In the genomic region with DNA sequence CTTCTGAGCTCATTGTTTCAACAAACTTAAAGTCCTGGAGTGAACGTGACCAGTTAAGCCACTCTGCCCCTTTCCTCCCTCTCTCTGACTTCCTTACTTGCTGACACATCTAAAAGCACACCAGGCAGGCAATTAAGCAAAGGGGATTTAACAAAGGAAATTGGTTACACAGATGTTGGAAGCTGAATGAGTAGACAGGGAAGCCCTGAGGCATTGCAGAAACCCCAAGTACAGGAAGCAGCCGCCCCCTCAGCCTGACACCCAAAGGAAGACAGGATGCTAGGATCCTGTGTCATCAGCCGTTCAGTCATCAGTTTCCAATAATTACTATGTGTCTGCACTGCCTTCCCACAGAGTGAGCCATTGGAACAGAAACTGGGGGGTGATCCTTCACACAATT, we compare ENCODE assay signal across 10 mouse cellular contexts.
DNase-seq lines count a peak whose midpoint lies in the region; ATAC-seq lines count a peak whose summit lies in the region.
"Had no signal": no experiment of that assay in that cellular context is flagged by ENCODE, and none has a peak within 500 bp of the region (broad histone marks: within the 10 kb centered on the region; RNA-seq: fewer than 3 reads in every experiment).

No protein-coding gene starts in this region.

- H3K27ac ChIP-seq in midbrain, embryonic 10.5 days (replicated peaks) = no peak overlapping the region
- no peak overlapping the region for H3K27ac ChIP-seq in midbrain, embryonic 11.5 days (ENCODE audit: low read depth, low read length)
- H3K27ac ChIP-seq in neural tube, embryonic 14.5 days (ENCODE audit: low read depth, low read length) = no peak overlapping the region
- H3K27ac ChIP-seq: stomach, embryonic 15.5 days had no signal

- DNase-seq in heart, adult 8-10 months (ENCODE audit: low spot score) = peak; percentile 24
- no peak for DNase-seq in heart, postnatal 25 days (ENCODE audit: low spot score)
- DNase-seq in midbrain, embryonic 10.5 days (ENCODE audit: low spot score) = peak; percentile 17
- no peak for DNase-seq in midbrain, embryonic 11.5 days (ENCODE audit: low spot score, missing footprints)
- DNase-seq in forelimb bud, embryonic 11.5 days (ENCODE audit: low read depth, low spot score) = peak; percentile 60
- no peak for DNase-seq in right cerebral cortex, adult 18-20 months
- no peak for DNase-seq in thymus, postnatal 4 days
- DNase-seq: adrenal gland, postnatal 25 days had no signal

- H3K27me3 ChIP-seq in midbrain, embryonic 10.5 days (ENCODE audit: low read depth, poor library complexity, severe bottlenecking) = no peaks in the 10 kb centered on the region
- H3K27me3 ChIP-seq in midbrain, embryonic 11.5 days (ENCODE audit: control insufficient read depth, insufficient read depth, low read length) = no peaks in the 10 kb centered on the region
- no peaks in the 10 kb centered on the region for H3K27me3 ChIP-seq in neural tube, embryonic 14.5 days (ENCODE audit: control insufficient read depth, insufficient read depth, low read length)
- H3K27me3 ChIP-seq: stomach, embryonic 15.5 days had no signal

- H3K4me2 ChIP-seq in midbrain, embryonic 11.5 days = no peak overlapping the region
- no peak overlapping the region for H3K4me2 ChIP-seq in neural tube, embryonic 14.5 days (ENCODE audit: low read depth, low read length)
- H3K4me2 ChIP-seq: stomach, embryonic 15.5 days had no signal

- WGBS in midbrain, embryonic 10.5 days = 26% methylated on average over 3 of the region's 3 CpGs
- 15% methylated on average over 3 of the region's 3 CpGs for WGBS in midbrain, embryonic 11.5 days
- WGBS in neural tube, embryonic 14.5 days = 14% methylated on average over 3 of the region's 3 CpGs

- no peaks in the 10 kb centered on the region for H3K9me3 ChIP-seq in midbrain, embryonic 10.5 days (replicated peaks)
- H3K9me3 ChIP-seq in midbrain, embryonic 11.5 days (ENCODE audit: control insufficient read depth, low read length) = no peaks in the 10 kb centered on the region
- no peaks in the 10 kb centered on the region for H3K9me3 ChIP-seq in neural tube, embryonic 14.5 days (ENCODE audit: control insufficient read depth, low read length)
- H3K9me3 ChIP-seq: stomach, embryonic 15.5 days had no signal

- H3K36me3 ChIP-seq in midbrain, embryonic 10.5 days = no peaks in the 10 kb centered on the region
- H3K36me3 ChIP-seq in midbrain, embryonic 11.5 days (ENCODE audit: control insufficient read depth, insufficient read depth, low read length) = no peaks in the 10 kb centered on the region
- H3K36me3 ChIP-seq in neural tube, embryonic 14.5 days (ENCODE audit: control insufficient read depth, insufficient read depth, low read length) = no peaks in the 10 kb centered on the region
- H3K36me3 ChIP-seq: stomach, embryonic 15.5 days had no signal

- no peak overlapping the region for H3K9ac ChIP-seq in midbrain, embryonic 11.5 days (ENCODE audit: low read length)
- H3K9ac ChIP-seq in neural tube, embryonic 14.5 days (replicated peaks; ENCODE audit: low read depth, low read length) = no peak overlapping the region
- H3K9ac ChIP-seq: stomach, embryonic 15.5 days had no signal

- intact Hi-C loops in heart, postnatal 25 days (cut with DNase I) = no loop called here

- H3K4me3 ChIP-seq in midbrain, embryonic 10.5 days = no peak overlapping the region
- H3K4me3 ChIP-seq in midbrain, embryonic 11.5 days (ENCODE audit: low read depth, low read length) = no peak overlapping the region
- no peak overlapping the region for H3K4me3 ChIP-seq in neural tube, embryonic 14.5 days (ENCODE audit: low read depth, low read length)
- H3K4me3 ChIP-seq: stomach, embryonic 15.5 days had no signal

- no peak for ATAC-seq in midbrain, embryonic 11.5 days (ENCODE audit: low FRiP score)
- ATAC-seq in neural tube, embryonic 14.5 days (ENCODE audit: low read depth) = peak; percentile 70; the same call in 1 of the 2 replicates

- H3K4me1 ChIP-seq in midbrain, embryonic 10.5 days = peaks cover 8% of the 10 kb centered on the region
- H3K4me1 ChIP-seq in midbrain, embryonic 11.5 days (ENCODE audit: control insufficient read depth, insufficient read depth, low read length) = 0 out of 2 replicates have a peak, but pooled peaks cover 2% of the 10 kb centered on the region
- no peaks in the 10 kb centered on the region for H3K4me1 ChIP-seq in neural tube, embryonic 14.5 days (ENCODE audit: control insufficient read depth, insufficient read depth, low read length)
- H3K4me1 ChIP-seq: stomach, embryonic 15.5 days had no signal

Comparison
In these comparisons a context has a peak if more than half of its experiments do, and no peak if none do; other contexts are left out.
1. DNase-seq: peak in heart, adult 8-10 months (single experiment), midbrain, embryonic 10.5 days (single experiment) and forelimb bud, embryonic 11.5 days (single experiment); none in heart, postnatal 25 days (single experiment), midbrain, embryonic 11.5 days (single experiment), right cerebral cortex, adult 18-20 months (single experiment) and thymus, postnatal 4 days (single experiment).